Mouse (Mus musculus): ENCODE data around the gene Olfr763. TPM values are rescaled to one million over a fixed set of nuclear protein-coding genes. Genes with fewer than 3 reads are reported as not detected.
A peak's percentile ranks its signal among the peaks of the same experiment; 100 is the strongest.
"Not testable (repeated sequence)": the region's sequence is repeated elsewhere in the genome, so short reads cannot be mapped to it uniquely, and the experiment has no call there.

Olfr763 gene
- polyA plus RNA-seq, 1 experiment from 2014 or later, result not detected

GRCm38 (mm10) chr10:128995796-128996195, 14.8 kb upstream of the Olfr763 start:
- Histone ChIP-seq H3K4me1 (no peaks in the 10 kb centered on the region), H3K27ac (no peak overlapping the region), H3K27me3 (ENCODE audit: insufficient read depth, poor library complexity, severe bottlenecking) (no peaks in the 10 kb centered on the region), H3K9me3 (no peaks in the 10 kb centered on the region), H3K4me3 (no peak overlapping the region), H3K36me3 (no peaks in the 10 kb centered on the region)
- 80% methylated on average over 1 of the region's 1 CpGs for WGBS
- DNase-seq (ENCODE audit: low spot score), result peak; percentile 66

- H3K4me3 ChIP-seq, result no peak overlapping the region
- no peaks in the 10 kb centered on the region for H3K9me3 ChIP-seq
- H3K36me3 ChIP-seq, result no peaks in the 10 kb centered on the region
- no peak overlapping the region for H3K27ac ChIP-seq
- H3K27me3 ChIP-seq (ENCODE audit: insufficient read depth, poor library complexity, severe bottlenecking), result no peaks in the 10 kb centered on the region
- H3K4me1 ChIP-seq, result no peaks in the 10 kb centered on the region
- WGBS, result 71% methylated on average over 4 of the region's 4 CpGs
- peak; percentile 54 for DNase-seq (ENCODE audit: low spot score)
Measured at GRCm38 (mm10) chr10:128996523-128997040, 14.0 kb upstream of the Olfr763 start.

GRCm38 (mm10) chr10:129004032-129004920, 6.3 kb upstream of the Olfr763 start:
- H3K27me3 ChIP-seq (ENCODE audit: insufficient read depth, poor library complexity, severe bottlenecking), result no peaks in the 10 kb centered on the region
- DNase-seq (ENCODE audit: low spot score), result peak; percentile 53
- 66% methylated on average over 14 of the region's 14 CpGs for WGBS

GRCm38 (mm10) chr10:129011511-129011910, 920 bp downstream of the Olfr763 start:
- not testable (repeated sequence) for DNase-seq (ENCODE audit: low spot score); H3K4me3 ChIP-seq; H3K4me1 ChIP-seq; H3K9me3 ChIP-seq; H3K27ac ChIP-seq; H3K36me3 ChIP-seq; H3K27me3 ChIP-seq (ENCODE audit: insufficient read depth, poor library complexity, severe bottlenecking)
- 74% methylated on average over 2 of the region's 5 CpGs for WGBS

More at GRCm38 (mm10) chr10:129004032-129004920, 6.3 kb upstream of the Olfr763 start:
- Histone ChIP-seq H3K9me3 (peaks cover 6% of the 10 kb centered on the region), H3K36me3 (no peaks in the 10 kb centered on the region), H3K27ac (no peak overlapping the region), H3K4me3 (no peak overlapping the region), H3K4me1 (no peaks in the 10 kb centered on the region)

GRCm38 (mm10) chr10:129014477-129014876, 3.9 kb downstream of the Olfr763 start:
- no peaks in the 10 kb centered on the region for H3K4me1 ChIP-seq

GRCm38 (mm10) chr10:129023319-129023718, 12.7 kb downstream of the Olfr763 start:
- no peak overlapping the region for H3K4me3 ChIP-seq
- no peaks in the 10 kb centered on the region for H3K4me1 ChIP-seq
- H3K36me3 ChIP-seq, result no peaks in the 10 kb centered on the region
- H3K27ac ChIP-seq, result no peak overlapping the region
- DNase-seq (ENCODE audit: low spot score), result no peak
- no peaks in the 10 kb centered on the region for H3K9me3 ChIP-seq
- H3K27me3 ChIP-seq (ENCODE audit: insufficient read depth, poor library complexity, severe bottlenecking), result no peaks in the 10 kb centered on the region

More at GRCm38 (mm10) chr10:129014477-129014876, 3.9 kb downstream of the Olfr763 start:
- Histone ChIP-seq H3K27me3 (ENCODE audit: insufficient read depth, poor library complexity, severe bottlenecking) (no peaks in the 10 kb centered on the region), H3K27ac (no peak overlapping the region), H3K9me3 (no peaks in the 10 kb centered on the region), H3K36me3 (no peaks in the 10 kb centered on the region), H3K4me3 (no peak overlapping the region)
- no peak for DNase-seq (ENCODE audit: low spot score)

GRCm38 (mm10) chr10:129026018-129026662, 15.5 kb downstream of the Olfr763 start:
- Histone ChIP-seq H3K4me3 (no peak overlapping the region), H3K36me3 (no peaks in the 10 kb centered on the region), H3K4me1 (no peaks in the 10 kb centered on the region), H3K27me3 (ENCODE audit: insufficient read depth, poor library complexity, severe bottlenecking) (no peaks in the 10 kb centered on the region), H3K27ac (no peak overlapping the region), H3K9me3 (no peaks in the 10 kb centered on the region)
- DNase-seq (ENCODE audit: low spot score), result no peak
- WGBS, result 56% methylated on average over 3 of the region's 3 CpGs

- Histone ChIP-seq H3K27me3 (ENCODE audit: insufficient read depth, poor library complexity, severe bottlenecking) (no peaks in the 10 kb centered on the region), H3K4me3 (no peak overlapping the region), H3K27ac (no peak overlapping the region), H3K9me3 (no peaks in the 10 kb centered on the region), H3K4me1 (no peaks in the 10 kb centered on the region), H3K36me3 (no peaks in the 10 kb centered on the region)
- DNase-seq (ENCODE audit: low spot score), result no peak
- WGBS, result 77% methylated on average over 2 of the region's 2 CpGs
Measured at GRCm38 (mm10) chr10:129028343-129028742, 17.8 kb downstream of the Olfr763 start.

- Histone ChIP-seq H3K4me3 (no peak within 1 kb of the TSS), H3K27ac (no peak within 1 kb of the TSS), H3K4me1 (no peaks in the 10 kb centered on the region), H3K36me3 (no peaks in the 10 kb centered on the region), H3K9me3 (no peaks in the 10 kb centered on the region), H3K27me3 (ENCODE audit: insufficient read depth, poor library complexity, severe bottlenecking) (no peaks in the 10 kb centered on the region)
- WGBS, result 75% methylated on average over 3 of the region's 3 CpGs
- no peak for DNase-seq (ENCODE audit: low spot score)
Measured at GRCm38 (mm10) chr10:129039796-129040195, 29.2 kb downstream of the Olfr763 start, which contains the start of gene Olfr764-ps1. Gene Olfr764-ps1, minus strand, starts transcription at chr10:129039896.

GRCm38 (mm10) chr10:129049898-129050297, 39.3 kb downstream of the Olfr763 start, which contains the start of gene Olfr765:
Gene Olfr765, minus strand, starts transcription at chr10:129049998.
- not testable (repeated sequence) for H3K27me3 ChIP-seq (ENCODE audit: insufficient read depth, poor library complexity, severe bottlenecking); H3K36me3 ChIP-seq; DNase-seq (ENCODE audit: low spot score); H3K4me1 ChIP-seq; H3K27ac ChIP-seq; H3K9me3 ChIP-seq; H3K4me3 ChIP-seq

Other genes with a start within 250 kb of the Olfr763 start
- gene Mmp19, start 219.9 kb upstream of the Olfr763 start, polyA plus RNA-seq (2016; fragmentation: Nextera tagmentation; extraction: Ambion mirVana), result 0.28 and 1.7 TPM in 2 replicates
- gene Dnajc14, start 206.7 kb upstream of the Olfr763 start, polyA plus RNA-seq (2016; fragmentation: Nextera tagmentation; extraction: Ambion mirVana), result 48.0 and 48.1 TPM in 2 replicates
- 13.6 and 16.3 TPM in 2 replicates for gene Tmem198b, start 206.4 kb upstream of the Olfr763 start, polyA plus RNA-seq (2016; fragmentation: Nextera tagmentation; extraction: Ambion mirVana)
- 181 and 225 TPM in 2 replicates for gene Sarnp, start 193.5 kb upstream of the Olfr763 start, polyA plus RNA-seq (2016; fragmentation: Nextera tagmentation; extraction: Ambion mirVana)
- gene Ormdl2, start 189.1 kb upstream of the Olfr763 start, polyA plus RNA-seq (2016; fragmentation: Nextera tagmentation; extraction: Ambion mirVana), result 65.1 and 78.6 TPM in 2 replicates
- 4.6 and 5.7 TPM in 2 replicates for gene Gdf11, start 119.1 kb upstream of the Olfr763 start, polyA plus RNA-seq (2016; fragmentation: Nextera tagmentation; extraction: Ambion mirVana)
- gene Cd63, start 109.8 kb upstream of the Olfr763 start, polyA plus RNA-seq (2016; fragmentation: Nextera tagmentation; extraction: Ambion mirVana), result 313 and 322 TPM in 2 replicates
- 8.8 and 9.9 TPM in 2 replicates for gene Rdh5, start 87.9 kb upstream of the Olfr763 start, polyA plus RNA-seq (2016; fragmentation: Nextera tagmentation; extraction: Ambion mirVana)
- 182 and 194 TPM in 2 replicates for gene Bloc1s1, start 86.8 kb upstream of the Olfr763 start, polyA plus RNA-seq (2016; fragmentation: Nextera tagmentation; extraction: Ambion mirVana)
- gene Itga7, start 77.0 kb upstream of the Olfr763 start, polyA plus RNA-seq (2016; fragmentation: Nextera tagmentation; extraction: Ambion mirVana), result 1.1 and 1.3 TPM in 2 replicates
- not detected in 2 replicates for gene Mettl7b, start 49.8 kb upstream of the Olfr763 start, polyA plus RNA-seq (2016; fragmentation: Nextera tagmentation; extraction: Ambion mirVana)
- not detected in 2 replicates for gene Olfr9, start 21.4 kb upstream of the Olfr763 start, polyA plus RNA-seq (2016; fragmentation: Nextera tagmentation; extraction: Ambion mirVana)
- not detected in 2 replicates for gene Olfr764-ps1, start 29.1 kb downstream of the Olfr763 start, polyA plus RNA-seq (2016; fragmentation: Nextera tagmentation; extraction: Ambion mirVana)
- gene Olfr765, start 39.2 kb downstream of the Olfr763 start, polyA plus RNA-seq (2016; fragmentation: Nextera tagmentation; extraction: Ambion mirVana), result not detected in 2 replicates
- not detected in 2 replicates for gene Olfr766-ps1, start 58.2 kb downstream of the Olfr763 start, polyA plus RNA-seq (2016; fragmentation: Nextera tagmentation; extraction: Ambion mirVana)
- gene Olfr767, start 72.1 kb downstream of the Olfr763 start, polyA plus RNA-seq (2016; fragmentation: Nextera tagmentation; extraction: Ambion mirVana), result not detected in 2 replicates
- gene Olfr768, start 88.6 kb downstream of the Olfr763 start, polyA plus RNA-seq (2016; fragmentation: Nextera tagmentation; extraction: Ambion mirVana), result not detected in 2 replicates
- not detected in 2 replicates for gene Olfr769, start 107.1 kb downstream of the Olfr763 start, polyA plus RNA-seq (2016; fragmentation: Nextera tagmentation; extraction: Ambion mirVana)
- not detected in 2 replicates for gene Olfr770, start 128.2 kb downstream of the Olfr763 start, polyA plus RNA-seq (2016; fragmentation: Nextera tagmentation; extraction: Ambion mirVana)
- not detected in 2 replicates for gene Olfr771, start 154.0 kb downstream of the Olfr763 start, polyA plus RNA-seq (2016; fragmentation: Nextera tagmentation; extraction: Ambion mirVana)
- gene Olfr772, start 167.1 kb downstream of the Olfr763 start, polyA plus RNA-seq (2016; fragmentation: Nextera tagmentation; extraction: Ambion mirVana), result not detected in 2 replicates
- gene Olfr773, start 176.6 kb downstream of the Olfr763 start, polyA plus RNA-seq (2016; fragmentation: Nextera tagmentation; extraction: Ambion mirVana), result not detected in 2 replicates
- not detected in 2 replicates for gene Olfr774, start 225.4 kb downstream of the Olfr763 start, polyA plus RNA-seq (2016; fragmentation: Nextera tagmentation; extraction: Ambion mirVana)
- not detected in 2 replicates for gene Olfr775, start 237.6 kb downstream of the Olfr763 start, polyA plus RNA-seq (2016; fragmentation: Nextera tagmentation; extraction: Ambion mirVana)
- not detected in 2 replicates for gene Olfr776, start 248.3 kb downstream of the Olfr763 start, polyA plus RNA-seq (2016; fragmentation: Nextera tagmentation; extraction: Ambion mirVana)

Measured in heart, embryonic 10.5 days (tissue).